Mouse (Mus musculus) monocyte, adult 2 months (primary cell): ENCODE measurements around the gene Nup35.
A peak's percentile ranks its signal among the peaks of the same experiment; 100 is the strongest.

ENCODE experiments used
- DNase-seq, 2 experiments: peaks; one replicate each; pipeline ENCODE4 v3.0.0; 2022; ENCODE audit warnings: low spot score in 2 of 2, low read depth in 1 of 2

Gene Nup35

DNA sequence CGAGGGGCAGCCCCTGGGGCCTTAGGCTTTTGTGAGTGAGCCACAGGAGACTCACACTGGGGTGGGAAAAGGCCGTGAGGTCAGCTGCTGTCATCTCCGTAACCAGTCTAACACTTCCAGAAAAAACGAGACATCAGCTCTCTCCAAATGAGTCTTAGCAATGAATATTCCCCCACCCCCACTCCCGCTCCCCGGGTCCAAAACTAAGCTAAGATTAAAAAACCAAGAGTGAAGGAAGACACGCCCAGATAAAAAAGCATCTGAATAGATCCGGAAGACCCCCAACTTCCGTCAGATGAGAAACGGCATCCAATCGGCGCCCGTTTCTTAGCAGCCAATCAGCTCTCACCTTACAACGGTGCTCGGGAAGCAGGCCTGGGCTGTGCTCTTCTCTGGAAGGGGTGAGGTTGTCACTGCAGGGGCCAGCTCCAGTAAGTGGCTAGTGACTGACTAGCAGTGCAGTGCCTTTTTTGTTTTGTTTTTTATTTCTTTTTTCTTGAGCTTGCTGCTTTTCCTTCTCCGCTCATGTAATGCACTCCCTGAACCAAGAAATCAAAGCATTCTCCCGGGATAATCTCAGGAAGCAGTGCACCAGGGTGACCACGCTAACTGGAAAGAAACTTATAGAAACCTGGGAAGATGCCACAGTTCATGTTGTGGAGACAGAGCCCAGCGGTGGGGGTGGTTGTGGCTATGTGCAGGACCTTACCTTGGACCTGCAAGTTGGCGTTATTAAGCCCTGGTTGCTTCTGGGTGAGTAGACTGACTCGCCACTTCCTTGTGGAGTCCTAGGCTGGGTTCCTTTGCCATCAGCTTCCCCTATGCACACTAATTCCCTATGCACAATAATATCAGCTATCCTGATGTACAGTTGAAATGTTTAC is at the start of gene Nup35, which contains the start of gene Dusp19:
Gene Nup35 (plus strand): TSS at position 383 of the 884 bp plus-strand sequence.
Gene Dusp19 (plus strand): TSS at position 192 of the 884 bp plus-strand sequence.
- DNase-seq, result peak; percentile 37 to 53

DNA sequence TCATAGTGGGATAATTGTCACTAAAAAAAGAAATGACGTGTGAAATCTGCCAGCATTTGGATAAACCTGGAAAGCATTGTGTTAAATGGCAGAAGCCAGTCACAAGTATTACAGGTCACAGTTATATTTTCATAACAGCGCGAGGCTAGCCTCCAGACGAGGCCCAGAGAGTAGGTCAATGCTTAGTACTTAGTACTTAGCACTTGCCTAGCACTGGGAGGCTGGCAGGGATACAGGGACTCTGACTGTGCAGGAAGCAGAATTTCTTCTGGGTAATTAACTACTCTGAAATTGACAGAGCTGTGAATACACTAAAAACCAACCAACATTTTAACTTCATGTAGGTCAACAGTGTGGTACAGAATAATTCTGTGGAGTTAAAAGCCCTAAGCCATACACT is 49.6 kb upstream of the Nup35 start:
- no peak for DNase-seq

DNA sequence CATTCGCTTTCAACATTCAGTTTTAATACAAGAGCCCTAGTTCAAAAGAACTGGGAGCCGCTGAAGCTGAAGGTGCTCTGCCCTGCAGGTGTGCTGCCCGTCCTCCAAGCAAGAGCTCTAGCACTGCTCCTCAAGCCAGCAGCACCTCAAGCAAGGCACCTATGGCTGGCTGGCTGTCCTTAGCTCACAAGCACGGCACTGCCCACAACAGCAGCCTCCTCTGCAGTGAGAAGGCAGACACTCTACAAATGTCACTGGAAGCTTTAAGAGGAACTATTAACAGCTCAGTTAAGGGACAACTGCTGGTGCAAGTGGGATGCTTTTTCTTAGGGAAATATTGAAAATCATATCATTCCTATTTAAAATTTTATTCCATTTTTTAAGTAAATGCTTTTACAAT is 46.4 kb upstream of the Nup35 start:
- DNase-seq, result no peak

- DNase-seq, result no peak
Observed at GRCm38 (mm10) chr2:80577286-80577685, 39.8 kb upstream of the Nup35 start.

GRCm38 (mm10) chr2:80579253-80579891 is 37.7 kb upstream of the Nup35 start:
- peak in 1 of 2 experiments; percentile 5 for DNase-seq

- no peak for DNase-seq
Observed at GRCm38 (mm10) chr2:80580311-80580961, 36.6 kb upstream of the Nup35 start.

GRCm38 (mm10) chr2:80581043-80581711 is 35.9 kb upstream of the Nup35 start, which contains the start of gene Nckap1:
Nckap1 (minus strand) TSS chr2:80581380.
- DNase-seq, result peak in 1 of 2 experiments; percentile 5

- DNase-seq, result no peak
Observed at GRCm38 (mm10) chr2:80582356-80582755, 34.7 kb upstream of the Nup35 start.

DNA sequence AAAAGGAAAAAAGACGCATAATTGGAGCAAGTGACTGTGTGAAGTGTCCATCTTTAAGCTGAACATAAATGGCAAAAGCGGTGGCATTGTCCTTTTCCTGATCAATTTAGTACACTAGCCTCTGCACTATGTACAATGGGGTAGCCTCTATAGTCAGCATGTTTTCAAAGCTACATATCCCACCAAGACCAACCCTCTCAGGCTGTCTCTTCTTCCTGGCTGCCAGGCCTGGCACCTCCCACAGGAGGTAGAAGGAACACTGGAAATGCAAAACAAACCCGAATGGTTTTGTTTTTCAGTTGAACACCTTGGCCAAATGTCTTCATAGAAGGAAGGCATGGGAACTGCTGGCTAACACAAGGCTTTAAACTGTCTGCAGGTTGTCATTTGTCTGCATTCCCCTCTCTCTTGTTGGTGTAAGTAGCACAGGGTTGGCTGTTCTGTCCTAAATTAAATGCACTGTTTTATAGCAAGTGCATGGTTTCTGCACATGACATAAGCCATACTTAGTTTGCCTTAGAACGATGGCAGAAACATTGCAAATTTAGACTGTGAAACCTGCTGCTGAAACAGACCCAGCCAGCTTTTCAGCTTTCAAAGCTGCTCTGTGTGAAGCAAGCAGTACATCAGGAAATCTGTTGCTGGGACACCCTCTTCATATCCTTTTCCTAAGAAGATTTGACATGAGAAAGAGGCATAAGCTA is 22.7 kb upstream of the Nup35 start:
- DNase-seq, result no peak

- DNase-seq, result no peak
Observed at GRCm38 (mm10) chr2:80596960-80597359, 20.1 kb upstream of the Nup35 start.

GRCm38 (mm10) chr2:80599850-80600249 is 17.2 kb upstream of the Nup35 start:
- DNase-seq, result no peak

- DNase-seq, result no peak
Observed at GRCm38 (mm10) chr2:80600611-80601010, 16.4 kb upstream of the Nup35 start.

DNA sequence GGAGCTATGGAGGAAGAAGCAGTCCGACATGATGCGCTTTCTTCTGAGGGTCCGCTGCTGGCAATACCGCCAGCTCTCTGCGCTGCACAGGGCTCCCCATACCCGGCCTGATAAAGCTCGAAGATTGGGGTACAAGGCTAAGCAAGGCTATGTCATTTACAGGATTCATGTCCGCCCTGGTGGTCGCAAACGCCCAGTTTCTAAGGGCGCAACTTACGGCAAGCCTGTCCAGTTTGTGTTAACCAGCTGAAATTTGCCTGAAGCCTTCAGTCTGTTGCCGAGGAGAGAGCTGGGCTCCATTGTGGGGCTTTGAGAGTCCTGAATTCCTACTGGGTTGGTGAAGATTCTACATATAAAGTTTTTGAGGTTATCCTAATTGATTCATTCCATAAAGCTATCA is 14.3 kb upstream of the Nup35 start:
- no peak for DNase-seq

DNA sequence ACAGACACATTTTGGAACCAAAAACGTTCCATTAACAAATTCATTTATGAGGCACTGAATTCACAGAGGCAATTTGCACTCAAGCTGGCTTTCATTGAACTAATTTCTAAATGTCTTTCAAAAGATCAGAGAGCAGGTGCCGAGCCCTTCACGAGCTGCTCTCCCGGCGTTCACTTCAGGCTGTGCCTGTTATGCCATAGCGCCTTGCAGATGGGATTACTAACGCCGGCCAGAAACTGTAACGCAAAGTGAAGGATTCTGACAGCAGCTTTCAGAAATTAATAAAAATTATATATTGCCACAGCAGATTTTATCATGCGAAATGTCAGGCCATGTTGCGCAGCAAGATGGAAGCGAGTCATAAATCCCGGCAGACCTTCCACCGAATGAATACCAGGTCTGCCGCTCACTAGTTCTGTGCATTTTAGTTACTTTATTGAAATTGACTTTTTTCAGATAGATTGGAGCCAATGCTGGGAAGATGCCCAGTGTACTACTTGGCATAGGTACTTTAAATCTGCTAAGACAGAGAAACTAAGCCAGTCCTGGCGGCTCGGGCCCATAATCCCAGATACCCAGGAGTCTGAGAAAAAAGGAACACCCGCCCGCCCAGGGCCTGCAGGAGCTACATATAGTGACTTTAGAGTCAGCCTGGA is 13.1 kb upstream of the Nup35 start:
- no peak for DNase-seq

GRCm38 (mm10) chr2:80612286-80612685 is 4.8 kb upstream of the Nup35 start:
- DNase-seq, result no peak

- DNase-seq, result no peak
Observed at GRCm38 (mm10) chr2:80612796-80613195, 4.2 kb upstream of the Nup35 start.

- no peak for DNase-seq
Observed at GRCm38 (mm10) chr2:80618991-80619390, 2.0 kb downstream of the Nup35 start.

GRCm38 (mm10) chr2:80621921-80622320 is 4.9 kb downstream of the Nup35 start:
- no peak for DNase-seq

DNA sequence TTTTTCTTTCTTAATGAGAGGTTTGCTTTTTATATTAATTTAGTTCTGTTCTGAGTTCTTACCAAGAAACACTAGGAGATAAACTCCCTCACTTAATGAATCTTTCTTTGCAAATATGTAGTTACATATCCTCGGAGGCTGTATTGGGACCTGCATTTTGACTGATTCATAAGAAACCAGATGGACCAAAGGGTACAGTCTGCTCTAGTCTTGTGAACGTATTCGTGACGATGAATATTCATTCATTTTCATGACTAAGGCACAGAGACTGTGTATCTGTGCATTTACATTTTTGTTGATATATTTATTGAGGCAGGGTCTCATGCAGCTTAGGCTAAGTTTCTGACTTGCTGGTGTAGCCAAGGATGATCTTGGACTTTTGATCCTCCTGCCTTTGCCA is 7.5 kb downstream of the Nup35 start:
- no peak for DNase-seq
